Mouse (Mus musculus) heart, adult 11 months (tissue): ENCODE measurements around the gene Slc4a3.

Experiments used
- DNase-seq: peaks from one replicate; pipeline ENCODE4 v3.0.0; 2022

Slc4a3 gene

DNA sequence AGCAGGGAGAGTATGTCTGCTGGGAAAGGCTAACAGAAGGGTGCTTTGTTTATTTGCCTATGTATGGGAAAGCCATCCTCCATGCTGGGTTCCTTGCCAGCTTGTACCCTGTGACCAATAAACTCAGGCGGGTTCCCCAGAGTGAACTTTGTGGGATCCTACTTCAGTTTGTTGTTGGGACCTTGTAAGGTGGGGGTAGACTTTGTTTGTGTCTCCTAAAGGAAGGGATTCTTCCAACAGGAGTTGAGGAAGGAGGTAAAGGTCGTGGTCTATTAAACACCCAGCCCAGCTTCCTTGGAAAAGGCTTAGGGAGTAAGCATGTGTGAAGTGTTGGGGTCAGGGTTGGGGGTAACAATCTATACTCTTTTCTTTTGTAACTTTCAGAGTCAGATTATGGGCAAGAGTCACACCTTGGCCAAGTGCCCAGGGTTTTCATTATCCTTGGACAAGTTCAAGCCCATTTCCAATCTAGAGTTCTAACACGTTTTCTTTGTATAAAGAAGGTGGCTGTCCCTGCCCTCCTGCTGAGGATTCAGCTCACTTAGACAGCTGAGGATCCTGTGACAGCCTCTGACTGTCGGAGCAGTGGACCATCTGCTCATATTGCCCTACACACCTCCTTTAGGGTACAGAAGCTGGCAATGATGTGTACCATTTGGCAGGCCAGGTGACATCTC, 15.3 kb downstream of the Slc4a3 start:
- peak; percentile 92 for DNase-seq

DNA sequence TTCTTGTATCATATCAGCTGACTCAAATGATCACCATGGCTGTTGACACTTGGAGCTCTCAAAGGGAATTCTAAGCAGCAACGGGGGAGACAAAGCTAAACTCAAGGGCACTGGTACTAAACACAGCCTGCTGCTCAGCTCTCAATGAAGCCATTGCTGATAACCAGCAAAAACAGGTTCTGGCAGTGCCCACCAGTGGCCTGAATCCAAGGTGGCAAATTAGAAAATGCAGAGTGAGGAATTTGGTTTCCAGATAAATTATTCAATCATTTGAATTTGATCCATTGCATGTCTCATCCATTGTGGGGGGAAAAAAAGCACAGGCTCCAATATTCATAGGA, 15.8 kb downstream of the Slc4a3 start:
- DNase-seq = no peak

DNA sequence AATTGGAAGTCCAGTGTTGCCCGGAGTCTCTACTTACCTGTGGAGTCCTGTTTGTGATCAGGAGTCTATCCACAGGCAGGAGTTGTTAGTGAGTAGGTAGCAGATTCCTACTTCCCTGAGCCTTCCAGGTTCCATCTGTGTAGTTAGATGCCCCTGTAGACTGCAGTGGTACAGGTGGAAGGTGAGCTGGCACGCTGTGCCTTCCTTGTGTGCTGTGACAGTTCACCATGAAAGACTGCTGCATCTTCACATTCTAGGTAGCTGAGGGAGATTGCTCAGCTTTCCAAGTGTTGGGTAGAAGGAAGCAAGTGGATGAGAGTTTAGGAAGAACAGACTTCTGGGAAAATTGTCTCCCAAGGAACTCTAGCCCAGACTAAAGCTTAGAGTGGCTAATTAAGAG, 18.0 kb downstream of the Slc4a3 start:
- DNase-seq = peak; percentile 68

DNA sequence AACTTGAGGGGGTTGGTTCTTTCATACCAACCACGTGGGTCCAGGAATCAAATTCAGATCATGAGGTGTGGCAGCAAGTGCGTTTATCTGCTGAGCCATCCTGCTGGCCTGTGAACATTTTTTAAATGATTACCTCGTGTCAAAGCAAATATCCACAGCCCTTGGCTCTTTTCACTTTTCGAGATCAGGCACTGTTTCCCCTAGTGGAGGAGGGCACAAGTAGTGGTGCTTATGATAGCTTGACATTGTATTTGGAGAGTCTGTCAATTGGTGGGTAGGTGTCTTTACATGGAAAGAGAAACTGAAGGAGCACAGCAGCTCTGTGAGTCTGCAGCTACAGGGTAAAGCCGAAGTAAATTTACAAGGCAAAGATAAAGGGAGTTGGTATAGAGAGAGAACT, 18.9 kb downstream of the Slc4a3 start:
- DNase-seq = no peak

DNA sequence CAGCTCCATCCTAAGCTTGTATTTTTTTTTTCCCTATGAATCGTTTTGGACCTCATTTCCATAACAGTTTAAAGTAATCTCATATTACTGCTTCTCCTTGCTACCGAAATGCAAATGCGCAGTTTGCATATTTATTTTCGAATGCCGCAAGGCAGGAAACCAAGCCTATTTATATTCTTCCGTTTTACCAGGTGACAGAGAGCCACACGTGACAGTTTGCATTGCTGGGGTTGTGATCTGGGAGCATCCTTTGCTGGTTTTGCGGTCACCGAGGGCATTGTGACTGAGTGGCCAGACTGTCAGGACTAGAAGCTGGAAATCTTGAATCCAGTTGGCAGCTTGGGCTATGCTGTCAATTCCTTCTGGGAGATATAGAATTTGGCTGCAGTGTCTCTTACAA, 19.6 kb downstream of the Slc4a3 start:
- peak; percentile 93 for DNase-seq

DNA sequence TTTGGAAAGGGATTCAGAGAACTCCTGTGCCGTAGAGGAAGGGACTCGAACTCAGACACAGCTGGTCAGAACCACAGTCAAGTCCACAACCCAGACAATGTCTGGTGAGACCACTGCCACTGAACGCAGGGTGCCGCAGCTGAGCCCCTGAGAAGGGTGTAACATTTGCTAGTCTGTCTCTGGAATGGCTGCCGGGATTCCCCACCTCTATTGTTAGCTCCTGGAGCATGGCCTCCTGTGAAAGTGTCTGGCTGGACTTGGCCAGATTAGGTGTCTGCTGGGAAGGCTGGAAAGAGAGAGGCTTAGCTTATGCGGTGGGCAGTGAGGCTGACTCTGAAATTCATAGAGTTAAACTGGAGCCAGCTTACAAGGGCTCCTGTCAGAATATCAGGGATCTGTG, 24.3 kb downstream of the Slc4a3 start:
- peak; percentile 93 for DNase-seq

DNA sequence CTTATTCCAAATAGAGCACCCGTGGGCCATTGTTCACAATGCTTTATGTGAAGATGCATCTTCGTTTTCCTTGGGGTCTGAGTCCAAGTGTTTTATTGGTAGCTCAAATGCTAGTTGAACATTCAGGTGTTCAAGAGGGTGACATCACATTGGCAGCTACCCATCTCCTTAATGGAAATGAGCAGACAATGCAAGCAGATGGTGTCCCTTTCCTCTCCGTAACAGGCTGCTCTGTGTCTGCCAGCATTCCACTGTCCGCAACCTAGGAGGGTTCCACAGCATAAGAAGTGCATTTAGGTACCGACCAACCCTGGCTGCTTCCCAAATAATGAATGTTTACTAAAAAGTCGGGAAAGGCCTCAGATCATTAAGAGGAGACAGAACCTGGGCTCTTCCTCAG, 26.7 kb downstream of the Slc4a3 start:
- no peak for DNase-seq

DNA sequence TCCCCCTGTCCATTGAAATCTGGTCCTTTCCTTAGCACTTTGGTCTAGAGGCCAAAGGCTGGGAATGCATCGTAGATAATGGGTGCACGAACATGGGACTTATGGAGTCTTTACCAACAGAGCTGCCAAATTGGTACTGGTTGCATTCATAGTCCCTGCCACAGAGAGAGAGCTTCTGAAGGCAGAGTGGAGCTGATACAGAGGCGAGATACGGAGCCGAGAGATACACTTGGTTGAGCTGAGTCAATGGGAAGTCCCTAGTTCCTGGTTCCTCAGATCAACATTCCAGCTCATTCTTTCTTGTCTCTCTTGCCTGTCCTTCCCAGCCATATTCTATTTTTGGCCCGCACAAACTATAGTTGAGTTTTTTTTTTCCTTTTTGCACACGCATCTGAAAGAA, 27.6 kb downstream of the Slc4a3 start:
- DNase-seq = peak; percentile 76

DNA sequence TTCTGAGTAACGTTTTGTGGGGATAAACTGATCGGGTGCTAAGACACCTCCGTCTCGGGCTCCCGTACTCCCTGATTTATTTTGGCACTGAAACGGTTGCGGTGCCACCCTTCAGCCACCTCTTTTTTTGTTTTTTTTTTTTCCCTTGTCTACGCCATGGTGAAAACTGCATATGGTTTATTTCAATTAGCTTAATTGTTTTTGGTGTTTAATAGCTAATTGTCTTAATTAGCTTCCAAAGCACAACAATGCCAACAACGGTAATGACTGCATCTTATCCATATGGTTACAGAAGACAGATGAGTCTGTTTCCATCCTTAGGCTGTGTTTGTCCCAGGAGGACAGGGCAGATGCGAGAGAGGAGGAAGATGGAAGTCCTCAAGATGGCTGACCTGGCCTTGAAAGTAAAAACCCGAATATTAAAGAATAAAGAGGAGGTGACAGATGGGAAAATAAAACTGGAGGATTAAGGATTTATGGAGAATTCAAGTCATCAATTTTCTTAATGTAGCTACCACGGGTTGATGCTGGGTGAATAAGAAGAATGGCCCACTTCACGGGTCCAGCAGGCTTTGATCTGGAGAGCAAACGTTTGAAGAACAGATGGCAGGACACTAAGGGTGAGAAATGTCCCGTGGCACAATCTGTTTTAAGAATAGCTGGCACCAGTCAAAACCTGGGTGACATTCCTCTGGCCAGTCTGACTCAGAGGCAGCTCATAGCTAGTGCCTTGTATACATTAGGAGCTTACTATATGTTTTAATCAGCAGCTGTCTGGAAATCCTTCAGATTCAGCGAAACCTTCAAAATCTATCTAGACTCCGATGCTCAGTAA, 28.6 kb downstream of the Slc4a3 start:
- DNase-seq = peak; percentile 73

DNA sequence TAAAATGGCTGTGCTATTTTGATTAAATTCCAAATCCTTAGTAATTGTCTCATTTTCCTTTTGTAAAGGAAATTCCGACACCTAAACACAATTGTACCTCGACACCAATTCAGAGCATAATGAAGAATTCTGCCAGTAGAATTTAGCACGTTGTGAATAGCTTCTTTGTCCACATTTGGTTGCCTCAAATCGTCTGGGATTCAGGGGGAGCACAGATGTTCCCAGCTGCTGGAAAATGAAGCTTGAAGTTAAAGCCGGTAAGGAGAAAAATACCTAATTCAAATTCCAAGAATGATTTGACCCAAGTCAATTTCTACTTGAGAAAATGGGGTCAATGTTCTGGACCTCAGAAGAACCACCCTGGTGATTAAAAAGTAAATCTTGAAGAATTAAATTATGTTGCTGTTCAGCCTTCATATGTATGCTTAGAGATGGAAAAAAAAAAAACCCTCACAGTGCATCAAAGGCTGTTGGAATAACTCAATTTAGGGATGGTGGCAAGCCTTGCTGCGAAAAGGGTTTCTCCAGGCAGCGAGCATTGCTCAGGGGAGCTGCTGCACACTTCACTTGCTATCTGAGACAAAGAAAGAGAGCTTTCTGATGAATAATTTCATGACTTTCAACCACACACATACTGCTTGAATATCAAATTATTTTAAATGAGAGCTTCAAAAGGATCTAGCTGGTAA, 36.0 kb downstream of the Slc4a3 start:
- DNase-seq = peak; percentile 86

DNA sequence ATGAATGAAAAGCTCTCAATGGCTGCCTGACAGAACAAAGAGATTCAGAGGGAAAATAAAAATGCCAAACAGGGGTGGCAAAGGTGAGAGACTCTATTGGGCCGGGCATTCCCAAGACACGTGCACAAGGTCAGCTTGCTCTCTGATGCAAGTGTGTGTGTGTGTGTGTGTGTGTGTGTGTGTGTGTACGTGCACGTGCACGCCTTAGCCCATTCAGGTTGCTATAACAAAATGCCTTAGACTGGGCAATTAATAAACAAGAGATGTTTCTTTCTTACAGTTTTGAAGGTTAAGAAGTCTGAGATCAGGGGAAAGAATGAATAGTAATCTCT, 36.5 kb downstream of the Slc4a3 start:
- peak; percentile 27 for DNase-seq

DNA sequence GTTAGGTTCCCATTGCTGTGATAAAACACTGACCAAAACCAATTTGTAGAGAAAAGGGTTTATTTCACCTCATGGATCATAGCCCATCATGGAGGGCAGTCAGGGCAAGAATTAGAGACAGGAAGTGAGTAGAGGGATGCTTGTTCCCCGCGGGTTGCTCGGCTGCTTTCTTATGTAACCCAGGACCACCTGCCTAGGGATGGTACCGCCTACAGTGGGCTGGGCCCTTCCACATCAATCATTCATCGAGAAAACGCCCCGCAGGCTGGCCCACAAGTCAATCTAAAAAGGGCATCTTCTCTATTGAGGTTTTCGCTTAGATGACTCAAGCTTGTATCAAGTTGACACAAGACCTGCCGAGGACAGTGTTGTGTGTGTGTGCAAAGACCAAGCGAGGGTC, 37.0 kb downstream of the Slc4a3 start:
- peak; percentile 48 for DNase-seq

DNA sequence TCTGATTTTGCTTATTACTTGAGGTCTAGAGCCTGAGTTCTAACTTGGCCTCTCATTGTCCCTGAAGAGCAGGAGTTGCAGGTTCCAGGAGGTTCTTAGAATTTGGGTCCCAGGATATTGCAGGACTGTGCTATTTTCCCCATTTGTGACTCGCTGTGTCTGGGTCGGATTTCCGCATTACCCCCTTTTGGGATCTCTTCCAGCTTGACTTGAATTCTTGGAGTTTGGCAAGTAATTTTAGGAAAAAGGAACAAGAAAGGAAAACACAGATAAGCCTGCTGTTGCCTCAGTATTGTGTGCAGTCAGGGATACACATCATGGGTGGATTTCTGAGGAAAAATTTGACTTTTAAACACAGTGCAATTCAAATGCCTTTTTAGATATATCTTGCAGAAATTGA, 40.7 kb downstream of the Slc4a3 start:
- peak; percentile 90 for DNase-seq

DNA sequence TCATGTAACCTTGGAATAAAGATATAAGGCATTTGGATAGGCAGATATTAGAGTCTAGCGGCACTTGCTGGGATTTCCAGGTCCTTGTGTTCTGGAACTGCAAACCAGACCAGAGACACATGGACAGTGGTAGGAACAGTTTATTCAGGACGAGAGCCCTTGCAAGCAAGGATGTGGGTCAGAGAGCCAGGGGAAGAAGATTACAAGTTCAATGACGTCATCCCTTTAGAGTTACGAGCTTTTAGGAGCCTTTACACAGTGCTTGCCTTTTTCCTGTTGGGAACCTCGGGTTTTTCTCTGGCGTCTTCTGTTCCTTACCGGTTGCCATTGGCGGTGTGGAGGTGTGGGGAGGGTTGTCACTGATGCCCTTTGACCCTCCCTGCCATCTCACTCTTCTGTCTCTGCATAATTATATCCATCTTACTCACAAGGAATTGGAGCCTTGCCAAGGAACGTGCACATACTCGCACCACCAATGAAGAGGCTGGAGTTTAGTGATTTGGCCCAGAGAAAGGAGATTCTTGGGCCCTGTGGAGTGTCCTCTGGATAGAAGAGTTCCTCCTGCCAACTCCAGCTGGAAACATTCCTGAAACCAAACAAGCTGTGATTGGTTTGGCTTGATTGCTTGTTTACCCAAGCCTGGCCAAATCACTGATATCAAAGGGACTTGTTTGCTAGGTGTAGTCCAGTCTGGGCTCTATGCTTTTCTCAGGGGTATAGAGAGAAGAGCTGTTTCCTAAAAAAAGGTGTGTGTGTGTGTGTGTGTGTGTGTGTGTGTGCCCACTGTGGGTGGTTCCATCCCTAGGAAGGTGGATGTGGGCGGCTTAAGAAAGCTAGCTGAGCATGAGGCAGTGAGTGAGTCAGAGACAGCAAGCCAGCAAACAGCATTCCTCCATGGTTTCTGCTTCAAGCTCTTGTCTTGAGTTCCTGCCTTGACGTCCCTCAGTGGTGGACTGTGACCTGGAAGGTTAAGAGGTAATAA, 42.0 kb downstream of the Slc4a3 start:
- DNase-seq = peak; percentile 94

DNA sequence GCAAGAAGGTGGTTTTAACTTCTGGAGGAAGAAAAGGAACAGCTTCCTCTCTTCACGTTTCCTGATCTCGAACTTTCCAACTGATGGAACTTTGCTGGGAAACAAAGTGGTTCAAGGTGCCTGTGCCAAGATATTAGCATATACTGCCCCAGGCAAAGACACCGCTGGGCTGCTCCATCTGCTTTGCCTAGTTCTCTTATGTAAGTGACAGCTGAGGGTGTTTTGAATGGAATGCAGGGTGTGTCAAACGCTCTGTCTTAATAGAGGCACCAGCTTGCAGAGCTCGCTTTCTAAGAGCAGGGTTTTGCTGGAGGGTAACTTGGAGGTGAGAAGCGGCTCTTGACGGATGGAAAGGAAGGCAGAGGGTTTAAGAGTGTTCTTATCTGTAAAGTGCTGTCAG, 42.8 kb downstream of the Slc4a3 start:
- peak; percentile 93 for DNase-seq

DNA sequence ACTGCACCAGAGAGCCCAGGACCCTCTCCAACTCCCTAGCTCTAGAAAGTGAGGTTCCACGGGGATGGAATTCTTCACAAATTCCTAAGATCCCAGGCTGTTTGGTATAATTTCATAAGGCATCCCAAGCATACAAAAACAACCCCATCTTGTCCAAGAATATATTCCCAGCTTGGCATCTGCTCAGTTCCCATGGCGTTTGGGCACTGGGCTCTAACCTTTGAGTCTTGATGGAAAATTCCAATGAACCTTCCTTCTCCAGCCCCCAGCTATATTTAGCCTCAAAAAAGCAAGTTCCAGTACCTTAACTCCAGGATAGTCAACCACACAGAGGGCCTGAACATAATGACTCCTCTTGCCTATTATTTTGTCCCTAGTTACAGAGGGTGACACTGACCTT, 43.9 kb downstream of the Slc4a3 start:
- DNase-seq = peak; percentile 83

DNA sequence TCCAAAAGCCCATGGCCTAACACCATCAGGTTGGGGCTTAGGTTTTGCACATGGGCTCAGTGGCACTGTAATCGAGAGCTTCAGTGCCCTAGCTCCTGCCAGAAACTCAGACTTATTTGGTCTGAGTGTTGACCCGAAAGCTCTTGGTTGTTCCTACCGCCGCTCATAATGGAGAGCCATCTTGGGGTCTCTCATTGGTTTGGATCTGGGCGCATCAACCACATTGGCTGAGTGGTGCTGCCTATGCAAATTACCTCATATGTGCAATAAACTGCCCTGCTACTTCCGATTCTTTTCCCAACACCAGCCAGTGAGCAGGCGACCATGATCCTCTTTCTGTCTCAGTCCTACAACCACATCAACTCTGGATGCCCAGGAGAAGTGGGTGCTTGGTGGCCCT, 47.9 kb downstream of the Slc4a3 start:
- no peak for DNase-seq

DNA sequence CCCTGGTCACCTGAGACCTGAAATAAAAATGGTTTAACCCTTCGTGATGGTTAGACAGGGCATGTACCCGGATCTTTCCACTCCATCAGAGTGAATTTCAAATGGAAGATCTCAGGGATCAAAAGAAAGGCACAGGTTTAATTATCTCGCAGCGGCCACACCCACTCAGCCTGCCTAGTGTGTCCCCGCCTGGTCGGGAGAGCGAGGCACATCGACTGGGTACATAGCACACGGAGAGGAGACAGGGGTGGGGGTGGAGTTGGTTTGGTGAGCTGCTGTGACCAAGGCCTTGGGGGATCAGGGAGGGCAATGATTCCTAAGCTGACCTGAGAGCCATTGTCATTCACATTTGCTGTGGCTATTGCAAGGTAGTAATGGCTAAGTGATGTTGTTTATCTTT, 48.8 kb downstream of the Slc4a3 start:
- DNase-seq = no peak

DNA sequence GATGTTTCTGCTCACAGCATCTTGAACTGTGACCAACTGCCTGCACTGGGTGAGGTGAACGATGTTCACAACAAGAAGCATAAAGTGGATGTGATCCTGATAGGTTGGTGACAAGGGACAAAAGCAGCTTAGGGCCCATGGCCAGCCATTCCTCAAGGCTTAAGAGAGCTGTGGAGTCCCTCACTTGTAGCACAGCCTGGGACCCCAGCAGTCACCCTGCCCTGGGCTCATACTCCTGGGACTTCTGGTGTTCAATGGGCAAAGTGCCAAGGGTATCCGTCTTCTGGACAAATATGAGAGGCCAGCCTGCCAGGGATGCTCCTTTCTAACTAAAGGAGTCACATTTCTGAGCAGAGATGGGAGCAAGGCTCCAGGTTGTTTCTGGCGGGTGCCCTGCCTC, 49.9 kb downstream of the Slc4a3 start:
- DNase-seq = peak; percentile 92

DNA sequence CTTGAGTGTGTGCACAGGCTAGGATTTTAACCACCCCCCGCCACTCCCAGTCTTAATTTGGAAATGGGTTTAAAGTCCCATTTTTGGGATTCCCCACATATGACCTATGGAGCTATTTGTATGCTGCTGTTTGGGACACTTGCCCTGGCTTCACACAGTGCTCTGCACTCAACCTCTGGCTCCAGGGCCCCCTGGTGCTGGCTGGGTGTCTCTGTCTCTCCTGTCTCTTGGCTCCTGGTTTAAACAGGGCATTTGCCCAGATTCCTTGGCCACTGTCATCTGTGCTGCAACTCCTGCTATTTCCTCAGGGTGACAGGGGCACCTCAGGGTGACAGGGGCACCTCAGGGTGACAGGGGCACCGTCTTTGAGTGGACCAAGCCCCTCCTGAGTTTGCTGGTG, 50.8 kb downstream of the Slc4a3 start:
- peak; percentile 95 for DNase-seq

DNA sequence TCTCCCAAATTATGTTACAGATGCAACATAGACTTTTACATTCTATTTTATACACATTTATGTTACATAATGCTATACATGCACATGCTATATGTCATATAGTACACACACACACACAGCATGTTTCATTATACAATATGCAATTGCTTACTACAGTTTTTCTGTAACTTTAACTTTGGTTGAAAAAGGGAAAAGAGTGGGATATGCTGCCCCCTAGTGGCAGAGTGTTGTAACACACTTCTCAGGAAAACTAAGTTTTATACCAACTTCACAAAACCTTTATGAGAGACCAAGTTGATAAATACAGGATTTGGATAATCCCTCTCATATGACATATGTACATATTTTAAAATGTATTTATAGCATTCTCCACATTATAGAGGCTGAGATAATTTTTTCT, 51.6 kb downstream of the Slc4a3 start:
- no peak for DNase-seq

DNA sequence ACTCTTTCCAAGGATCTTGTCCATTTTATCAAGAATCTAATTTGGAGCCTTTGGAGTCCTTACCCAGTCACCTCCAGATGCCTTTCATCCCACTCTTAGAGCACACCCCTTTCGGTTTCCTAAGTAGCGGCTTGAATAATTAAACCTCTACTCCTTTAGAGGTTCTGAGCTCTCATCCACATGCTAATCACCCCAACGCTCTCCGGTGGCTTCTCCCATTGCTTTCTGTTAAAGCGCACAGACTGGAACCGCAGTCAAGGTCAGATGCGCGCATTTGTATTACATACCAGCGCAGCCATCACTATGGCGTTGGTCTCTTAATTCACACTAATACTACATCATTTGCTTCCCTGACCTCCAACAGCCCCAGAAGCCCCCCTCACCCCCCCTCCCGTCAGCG, 55.7 kb downstream of the Slc4a3 start:
- DNase-seq = no peak

DNA sequence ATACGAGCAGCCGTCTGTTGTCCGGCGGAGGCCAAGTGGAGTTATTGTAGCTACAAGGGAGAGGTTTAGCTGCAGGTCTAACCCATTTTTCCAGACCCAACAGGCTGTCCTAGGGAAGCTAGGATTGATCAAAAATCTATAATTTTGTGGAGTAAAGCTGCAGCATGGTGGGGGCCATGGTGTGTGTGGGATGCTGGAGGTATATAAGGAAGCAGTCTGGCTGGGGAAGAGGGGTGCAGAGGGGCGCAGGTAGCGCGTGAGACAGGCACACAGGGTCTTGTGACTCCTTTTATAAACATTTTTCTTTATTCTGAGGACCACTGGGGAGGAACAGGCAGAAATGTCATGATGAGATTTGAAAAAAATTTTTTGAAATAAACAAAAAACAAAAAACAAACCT, 57.5 kb downstream of the Slc4a3 start:
- DNase-seq = no peak
